Mouse (Mus musculus): Measurements from ENCODE around the gene Pde2a. TPM values are rescaled to one million over a fixed set of nuclear protein-coding genes. Genes with fewer than 3 reads are reported as not detected.

Pde2a gene
- polyA plus RNA-seq, 1 experiment from 2014 or later: 16.9 TPM

DNA sequence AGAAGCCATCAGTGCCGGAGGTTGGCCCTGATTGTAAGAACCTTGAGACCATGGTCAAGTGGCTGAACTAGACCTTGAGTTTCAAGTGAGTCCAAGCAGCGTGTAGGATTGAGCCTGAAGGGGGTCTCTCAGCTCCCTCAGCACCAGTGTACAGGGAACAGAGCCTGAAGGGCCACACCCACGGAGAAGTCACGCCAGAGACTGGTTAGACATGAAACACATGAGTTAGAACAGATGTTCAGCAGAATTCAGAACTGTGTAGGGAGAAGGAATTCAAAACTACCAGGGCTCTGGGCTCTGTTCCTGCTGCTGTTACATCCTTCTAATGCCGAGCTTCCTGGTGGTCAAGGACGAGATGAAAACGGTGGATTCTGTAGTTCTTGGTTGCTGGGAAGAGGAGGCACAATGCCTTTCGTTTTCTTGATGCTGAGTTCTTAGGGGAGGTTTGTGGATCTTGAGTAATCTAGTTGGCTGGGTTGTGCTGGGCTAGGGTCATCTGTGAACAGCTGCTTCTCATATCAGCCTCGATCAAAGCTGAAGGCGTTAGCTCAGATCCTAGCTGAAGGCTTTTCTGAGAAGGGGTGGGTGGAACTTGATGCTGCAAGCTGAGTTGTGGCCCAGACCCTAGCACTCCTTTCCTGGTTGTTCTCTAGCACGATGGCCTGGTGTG, 11.1 kb upstream of the Pde2a start, which contains the start of gene Gm45837:
Gm45837 (plus strand) TSS at position 620 of the 670 bp plus-strand sequence.
- Histone ChIP-seq H3K4me1 (peaks cover 22% of the 10 kb centered on the region), H3K9me3 (no peaks in the 10 kb centered on the region), H3K4me2 (no peak within 1 kb of the TSS), H3K27ac (0 out of 2 replicates have a peak within 1 kb of the TSS, but pooled peaks have one; percentile 3), H3K4me3 (no peak within 1 kb of the TSS), H3K36me3 (peaks cover 60% of the 10 kb centered on the region), H3K27me3 (no peaks in the 10 kb centered on the region), H3K9ac (no peak within 1 kb of the TSS; the same call in 1 of the 2 replicates)
- WGBS: 61% methylated on average over 11 of the region's 11 CpGs
- no peak for ATAC-seq (ENCODE audit: borderline replicate concordance, extremely low read depth, low FRiP score, low TSS enrichment)

- H3K27ac ChIP-seq: no peak overlapping the region
- H3K9me3 ChIP-seq: no peaks in the 10 kb centered on the region
- H3K4me2 ChIP-seq: no peak overlapping the region
- H3K4me3 ChIP-seq: no peak overlapping the region
- H3K27me3 ChIP-seq: no peaks in the 10 kb centered on the region
- peaks cover 40% of the 10 kb centered on the region for H3K36me3 ChIP-seq
- H3K9ac ChIP-seq: no peak overlapping the region
- peak; percentile 6; the same call in 1 of the 2 replicates for ATAC-seq (ENCODE audit: borderline replicate concordance, extremely low read depth, low FRiP score, low TSS enrichment)
- H3K4me1 ChIP-seq: peaks cover 29% of the 10 kb centered on the region
These were observed 8.7 kb upstream of the Pde2a start for GRCm38 (mm10) chr7:101412796-101413195.

- Histone ChIP-seq H3K9ac (no peak overlapping the region), H3K36me3 (peaks cover 26% of the 10 kb centered on the region), H3K27me3 (no peaks in the 10 kb centered on the region), H3K4me1 (peaks cover 29% of the 10 kb centered on the region), H3K27ac (peak overlapping the region; percentile 55; the same call in 1 of the 2 replicates), H3K4me2 (no peak overlapping the region), H3K9me3 (no peaks in the 10 kb centered on the region), H3K4me3 (no peak overlapping the region)
- ATAC-seq (ENCODE audit: borderline replicate concordance, extremely low read depth, low FRiP score, low TSS enrichment): no peak
- 31% methylated on average over 4 of the region's 4 CpGs for WGBS
These were observed 7.3 kb upstream of the Pde2a start for GRCm38 (mm10) chr7:101414209-101414608.

DNA sequence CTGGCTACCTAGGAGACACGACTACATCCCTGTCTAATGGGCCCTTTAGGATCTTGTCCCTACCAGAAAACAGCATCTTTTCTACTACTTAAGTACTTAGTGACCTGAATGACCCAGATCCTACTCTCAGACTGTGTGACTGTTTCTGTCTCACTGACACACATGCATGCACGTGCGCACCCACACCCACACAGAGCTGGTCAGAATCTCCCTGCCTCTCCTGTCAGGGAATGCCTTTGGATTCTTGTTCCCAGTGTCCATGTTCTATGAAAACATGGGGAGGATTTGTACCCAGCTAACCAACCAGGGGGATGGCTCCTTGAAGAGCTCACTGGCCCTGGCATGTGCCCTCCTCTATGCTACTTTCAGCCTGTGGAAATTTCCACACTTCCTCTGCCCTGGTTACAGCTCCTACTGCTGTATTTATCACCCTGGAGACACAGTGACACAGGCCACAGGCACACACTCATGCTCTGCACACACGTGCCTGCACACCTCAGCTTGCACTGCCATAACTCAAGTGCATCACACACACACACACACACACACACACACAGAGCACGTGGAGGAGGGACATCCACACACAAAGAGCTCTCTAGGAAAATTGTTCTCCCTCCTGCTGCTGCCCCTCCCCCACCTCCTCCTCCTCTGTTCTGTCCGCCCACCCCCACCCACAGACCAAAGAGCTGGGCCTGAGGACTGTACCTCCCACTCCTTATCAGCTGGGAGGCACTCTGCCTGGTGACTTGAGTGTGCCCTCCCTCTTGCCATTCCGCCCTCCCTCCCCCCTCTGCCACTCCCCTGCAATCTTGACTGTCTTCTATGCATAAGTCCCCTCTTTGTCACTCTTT, 6.6 kb upstream of the Pde2a start:
- WGBS: 28% methylated on average over 7 of the region's 7 CpGs
- H3K4me2 ChIP-seq: no peak overlapping the region

DNA sequence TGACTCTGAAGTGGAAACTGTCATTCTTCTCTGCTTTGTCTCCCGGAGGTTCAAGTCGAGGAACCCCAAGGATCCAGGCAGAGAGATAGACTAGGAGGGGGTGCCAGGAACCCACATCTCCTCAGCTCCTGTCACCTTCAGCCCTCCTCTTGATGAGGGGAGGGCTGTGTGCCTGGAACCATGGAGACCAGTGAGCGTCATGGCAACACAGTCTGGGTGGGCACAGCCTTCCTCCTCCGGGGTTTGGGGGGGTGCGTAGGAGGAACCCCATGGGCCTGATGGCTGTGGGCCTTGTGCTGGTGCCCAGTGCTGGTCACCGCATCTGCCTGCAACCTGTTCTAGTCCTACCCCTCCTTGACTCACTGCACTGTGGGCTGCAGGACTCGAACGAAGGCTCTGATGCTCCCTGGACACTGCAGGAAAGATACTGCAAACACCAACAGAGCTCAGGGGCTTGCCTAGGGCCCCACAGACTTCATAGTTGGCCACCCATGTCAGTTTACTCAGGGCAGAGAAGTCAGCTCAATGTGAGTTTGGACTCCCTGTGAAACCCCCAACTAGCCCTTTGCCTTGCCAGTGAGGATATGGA, 5.9 kb upstream of the Pde2a start:
- peaks cover 18% of the 10 kb centered on the region for H3K36me3 ChIP-seq
- H3K4me1 ChIP-seq: peaks cover 29% of the 10 kb centered on the region
- no peaks in the 10 kb centered on the region for H3K27me3 ChIP-seq
- no peak overlapping the region for H3K9ac ChIP-seq
- H3K4me3 ChIP-seq: no peak overlapping the region
- no peak overlapping the region for H3K4me2 ChIP-seq
- peak overlapping the region; percentile 45 for H3K27ac ChIP-seq
- 0 out of 2 replicates have a peak, but pooled peaks have one; percentile 2 for ATAC-seq (ENCODE audit: borderline replicate concordance, extremely low read depth, low FRiP score, low TSS enrichment)
- 20% methylated on average over 8 of the region's 8 CpGs for WGBS
- no peaks in the 10 kb centered on the region for H3K9me3 ChIP-seq

More for the DNA sequence above, 6.6 kb upstream of the Pde2a start:
- Histone ChIP-seq H3K36me3 (peaks cover 24% of the 10 kb centered on the region), H3K9me3 (no peaks in the 10 kb centered on the region), H3K27ac (peak overlapping the region; percentile 55), H3K4me1 (peaks cover 29% of the 10 kb centered on the region), H3K9ac (no peak overlapping the region), H3K27me3 (no peaks in the 10 kb centered on the region), H3K4me3 (no peak overlapping the region)
- peak; percentile 56 for ATAC-seq (ENCODE audit: borderline replicate concordance, extremely low read depth, low FRiP score, low TSS enrichment)

DNA sequence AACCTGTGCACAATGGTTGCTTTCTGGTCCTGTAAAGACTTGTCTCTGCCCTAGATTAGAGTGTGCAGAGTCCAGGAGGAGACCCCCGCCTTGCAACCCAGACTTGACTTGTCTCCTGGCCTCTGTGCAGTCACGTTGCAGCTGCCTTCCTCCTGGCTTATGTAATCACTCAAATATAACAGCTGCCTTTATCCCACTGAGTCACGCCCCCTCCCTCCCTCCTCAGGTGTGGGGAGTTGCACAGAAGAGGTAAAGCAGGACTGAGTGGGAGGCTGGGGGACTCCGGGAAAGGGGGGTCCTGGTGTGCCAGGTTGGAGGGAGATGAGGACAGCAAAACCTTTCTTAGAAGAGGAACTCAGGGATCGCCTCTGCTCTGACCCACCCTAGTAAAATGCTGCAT, 5.1 kb upstream of the Pde2a start:
- Histone ChIP-seq H3K9ac (no peak overlapping the region), H3K4me3 (no peak overlapping the region), H3K27ac (no peak overlapping the region; the same call in 1 of the 2 replicates), H3K36me3 (peaks cover 12% of the 10 kb centered on the region), H3K4me1 (peaks cover 29% of the 10 kb centered on the region), H3K4me2 (no peak overlapping the region), H3K27me3 (no peaks in the 10 kb centered on the region), H3K9me3 (no peaks in the 10 kb centered on the region)
- WGBS: 26% methylated on average over 5 of the region's 5 CpGs
- ATAC-seq (ENCODE audit: borderline replicate concordance, extremely low read depth, low FRiP score, low TSS enrichment): no peak

DNA sequence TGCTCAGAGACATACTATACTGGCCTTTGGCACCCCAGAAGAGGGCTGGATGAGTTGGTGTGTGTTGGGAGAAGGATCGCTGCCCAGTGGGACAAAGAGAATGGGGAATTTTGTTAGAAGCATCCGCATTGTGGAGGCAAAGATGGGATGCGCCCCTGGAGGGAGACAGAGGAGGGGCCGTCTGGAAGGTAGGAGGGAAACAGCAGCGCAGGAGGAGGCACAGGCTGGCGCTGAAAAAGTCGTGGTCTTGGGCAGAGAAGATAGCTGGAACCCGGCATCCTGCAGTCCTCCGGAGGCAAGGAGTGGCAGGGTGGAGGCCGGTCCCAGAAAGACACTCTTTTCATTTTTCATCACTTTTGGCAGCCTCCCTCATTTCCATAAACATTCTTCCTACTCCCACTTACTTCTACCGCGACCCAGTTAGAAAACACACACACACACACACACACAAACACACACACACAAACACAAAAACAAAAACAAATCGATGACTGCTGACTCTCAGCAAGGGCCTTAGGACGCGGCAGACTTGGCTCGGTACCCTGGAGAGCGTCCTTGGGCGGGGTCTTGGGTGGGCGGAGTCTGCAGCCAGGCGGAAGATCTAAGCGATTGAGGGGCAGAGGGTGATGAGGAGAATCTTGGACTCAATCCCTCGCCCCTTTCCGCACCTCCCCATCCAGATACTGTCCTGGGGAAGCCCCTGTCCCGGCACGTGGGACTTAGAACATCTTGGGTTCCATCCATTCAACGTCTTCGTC, 2.3 kb upstream of the Pde2a start:
- Histone ChIP-seq H3K36me3 (no peaks in the 10 kb centered on the region; the same call in 1 of the 2 replicates), H3K9ac (no peak overlapping the region), H3K27ac (no peak overlapping the region), H3K4me3 (no peak overlapping the region), H3K9me3 (no peaks in the 10 kb centered on the region), H3K4me2 (no peak overlapping the region), H3K27me3 (no peaks in the 10 kb centered on the region), H3K4me1 (peaks cover 19% of the 10 kb centered on the region)
- WGBS: 6% methylated on average over 27 of the region's 27 CpGs
- no peak for ATAC-seq (ENCODE audit: borderline replicate concordance, extremely low read depth, low FRiP score, low TSS enrichment)

- Histone ChIP-seq H3K9ac (no peak overlapping the region), H3K4me2 (no peak overlapping the region), H3K36me3 (no peaks in the 10 kb centered on the region), H3K4me1 (no peaks in the 10 kb centered on the region), H3K9me3 (no peaks in the 10 kb centered on the region), H3K4me3 (no peak overlapping the region), H3K27me3 (no peaks in the 10 kb centered on the region), H3K27ac (no peak overlapping the region)
- no peak for ATAC-seq (ENCODE audit: borderline replicate concordance, extremely low read depth, low FRiP score, low TSS enrichment)
- 26% methylated on average over 3 of the region's 3 CpGs for WGBS
These were observed 578 bp downstream of the Pde2a start for GRCm38 (mm10) chr7:101422069-101422468.

- 82% methylated on average over 8 of the region's 8 CpGs for WGBS
- H3K27ac ChIP-seq: no peak overlapping the region
- H3K27me3 ChIP-seq: no peaks in the 10 kb centered on the region
- no peak overlapping the region for H3K9ac ChIP-seq
- ATAC-seq (ENCODE audit: borderline replicate concordance, extremely low read depth, low FRiP score, low TSS enrichment): no peak
- H3K4me2 ChIP-seq: no peak overlapping the region
- no peaks in the 10 kb centered on the region for H3K36me3 ChIP-seq
- no peak overlapping the region for H3K4me3 ChIP-seq
- H3K4me1 ChIP-seq: no peaks in the 10 kb centered on the region
- no peaks in the 10 kb centered on the region for H3K9me3 ChIP-seq
These were observed 1.2 kb downstream of the Pde2a start for GRCm38 (mm10) chr7:101422646-101423045.

DNA sequence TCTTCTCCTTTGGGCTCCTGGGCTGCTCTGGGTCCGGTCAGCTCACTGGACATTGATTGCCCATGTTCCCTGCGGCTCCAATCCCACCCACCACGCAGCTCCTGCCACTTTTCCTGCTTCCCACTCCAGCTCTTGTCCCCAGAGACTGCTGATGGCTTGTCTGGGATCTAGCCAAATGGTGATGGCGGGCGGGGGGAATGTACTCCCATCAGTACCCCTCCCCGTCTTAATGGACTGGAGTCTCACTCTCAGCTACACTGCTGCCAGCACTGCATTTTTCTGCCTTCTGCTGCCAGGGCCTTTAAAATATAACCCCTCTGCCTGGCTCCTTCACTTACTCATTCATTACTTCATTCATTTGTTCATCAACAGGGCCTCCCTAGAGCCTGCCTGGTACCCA, 2.5 kb downstream of the Pde2a start:
- Histone ChIP-seq H3K36me3 (no peaks in the 10 kb centered on the region), H3K27me3 (no peaks in the 10 kb centered on the region), H3K9ac (no peak overlapping the region), H3K27ac (no peak overlapping the region), H3K4me2 (no peak overlapping the region), H3K9me3 (no peaks in the 10 kb centered on the region), H3K4me3 (no peak overlapping the region), H3K4me1 (no peaks in the 10 kb centered on the region)
- WGBS: 47% methylated on average over 6 of the region's 6 CpGs
- no peak for ATAC-seq (ENCODE audit: borderline replicate concordance, extremely low read depth, low FRiP score, low TSS enrichment)

DNA sequence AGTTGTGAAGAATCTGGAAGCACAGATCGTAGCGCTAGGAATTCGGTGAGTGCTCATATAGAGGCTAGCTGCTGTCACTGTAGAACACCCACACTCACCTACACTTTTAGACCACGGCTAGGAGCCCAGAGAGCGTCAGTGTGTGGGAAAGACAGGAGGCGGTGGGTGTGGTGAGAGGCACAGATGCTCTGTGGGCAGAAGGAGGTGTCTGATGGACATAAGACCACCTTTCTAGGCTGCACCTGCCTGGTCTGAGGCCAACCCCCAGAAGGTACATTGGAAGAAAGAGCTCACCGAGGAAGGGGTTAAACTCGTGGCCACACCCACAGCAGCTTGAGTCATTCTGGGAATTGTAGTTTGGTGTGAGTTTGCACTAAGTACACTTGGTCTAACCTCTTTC, 5.2 kb downstream of the Pde2a start:
- WGBS: 72% methylated on average over 8 of the region's 8 CpGs
- no peak overlapping the region for H3K4me3 ChIP-seq
- no peaks in the 10 kb centered on the region for H3K27me3 ChIP-seq

More for the DNA sequence above, 5.2 kb downstream of the Pde2a start:
- Histone ChIP-seq H3K9ac (no peak overlapping the region), H3K36me3 (no peaks in the 10 kb centered on the region), H3K4me2 (no peak overlapping the region), H3K9me3 (no peaks in the 10 kb centered on the region), H3K4me1 (no peaks in the 10 kb centered on the region), H3K27ac (no peak overlapping the region)
- no peak for ATAC-seq (ENCODE audit: borderline replicate concordance, extremely low read depth, low FRiP score, low TSS enrichment)
